Mouse (Mus musculus) hindbrain, embryonic 13.5 days (tissue): ENCODE measurements around the gene Unc45a. TPM values are rescaled to one million over a fixed set of nuclear protein-coding genes. Genes with fewer than 3 reads are reported as not detected.

Experiments used
- ATAC-seq: fragments of 200-750 bp; cut with Nextera tagmentation; 2 replicates; pipeline ENCODE4 v1.8.0; 2017; ENCODE audit warnings: moderate TSS enrichment; ENCODE audit not compliant: low FRiP score
- H3K27ac ChIP-seq: fragments of 300-500 bp; sonication (generic); 2 replicates; pipeline ENCODE4 v1.5.1; 2015; ENCODE audit warnings: inconsistent platforms, mild to moderate bottlenecking, moderate library complexity
- H3K27me3 ChIP-seq: fragments of 300-500 bp; sonication (generic); 2 replicates; pipeline ENCODE4 v1.6.1; 2015; ENCODE audit warnings: mild to moderate bottlenecking, inconsistent platforms
- H3K36me3 ChIP-seq: fragments of 300-500 bp; sonication (generic); 2 replicates; pipeline ENCODE4 v1.6.1; 2015; ENCODE audit warnings: mild to moderate bottlenecking, inconsistent platforms
- H3K4me1 ChIP-seq: fragments of 300-500 bp; sonication (generic); replicated peaks from 2 replicates; pipeline ENCODE4 v1.6.1; 2015; ENCODE audit warnings: inconsistent platforms
- H3K4me2 ChIP-seq: fragments of 300-500 bp; sonication (generic); 2 replicates; pipeline ENCODE4 v1.6.1; 2015; ENCODE audit warnings: inconsistent platforms, mild to moderate bottlenecking, moderate library complexity
- H3K4me3 ChIP-seq: fragments of 300-500 bp; sonication (generic); 2 replicates; pipeline ENCODE4 v1.5.1; 2015; ENCODE audit warnings: mild to moderate bottlenecking, inconsistent platforms
- H3K9ac ChIP-seq: fragments of 300-500 bp; sonication (generic); 2 replicates; pipeline ENCODE4 v1.6.1; 2015; ENCODE audit warnings: mild to moderate bottlenecking, inconsistent platforms
- H3K9me3 ChIP-seq: fragments of 300-500 bp; sonication (generic); 2 replicates; pipeline ENCODE4 v1.6.1; 2016; ENCODE audit warnings: inconsistent platforms
- WGBS: fragments of 180-500 bp; shearing (Covaris S2); methylation state at CpG from one replicate; pipeline ENCODE4 v1.1.7; 2015; 5-methylcytosine and 5-hydroxymethylcytosine counted together
- polyA plus RNA-seq: library from polyadenylated mRNA; unstranded; fragments of >200 nt; fragmentation: Nextera tagmentation; extraction: Ambion mirVana; gene quantifications from 2 replicates; pipeline ENCODE4 v1.2.1, GENCODE M21; 2015

Unc45a gene
- polyA plus RNA-seq, 1 experiment from 2014 or later, result 55.5 TPM

DNA sequence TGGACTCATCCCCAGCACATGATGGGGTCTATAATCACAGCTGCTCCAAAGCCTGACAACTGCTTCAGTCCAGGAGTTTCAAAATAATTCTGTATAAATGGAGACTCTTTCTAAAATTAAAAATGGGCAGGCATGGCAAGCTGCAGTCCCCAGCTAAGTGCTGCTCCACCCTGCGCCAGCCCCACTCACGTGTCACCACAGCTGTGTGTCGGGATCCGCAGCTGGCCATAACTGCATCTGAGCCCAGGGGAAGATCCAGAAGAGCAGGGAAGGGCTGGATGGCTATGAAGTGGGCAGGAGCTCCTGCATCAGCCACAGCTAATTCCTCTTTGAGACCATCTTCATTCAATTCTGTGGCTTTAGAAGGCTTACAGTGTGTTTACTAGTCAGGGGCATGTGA, 22.1 kb downstream of the Unc45a start:
- WGBS, result 89% methylated on average over 4 of the region's 4 CpGs
- Histone ChIP-seq H3K4me3 (no peak overlapping the region), H3K9ac (no peak overlapping the region), H3K9me3 (no peaks in the 10 kb centered on the region), H3K27me3 (no peaks in the 10 kb centered on the region), H3K4me2 (no peak overlapping the region), H3K27ac (no peak overlapping the region), H3K36me3 (peaks cover 61% of the 10 kb centered on the region), H3K4me1 (peaks cover 17% of the 10 kb centered on the region)
- no peak for ATAC-seq

DNA sequence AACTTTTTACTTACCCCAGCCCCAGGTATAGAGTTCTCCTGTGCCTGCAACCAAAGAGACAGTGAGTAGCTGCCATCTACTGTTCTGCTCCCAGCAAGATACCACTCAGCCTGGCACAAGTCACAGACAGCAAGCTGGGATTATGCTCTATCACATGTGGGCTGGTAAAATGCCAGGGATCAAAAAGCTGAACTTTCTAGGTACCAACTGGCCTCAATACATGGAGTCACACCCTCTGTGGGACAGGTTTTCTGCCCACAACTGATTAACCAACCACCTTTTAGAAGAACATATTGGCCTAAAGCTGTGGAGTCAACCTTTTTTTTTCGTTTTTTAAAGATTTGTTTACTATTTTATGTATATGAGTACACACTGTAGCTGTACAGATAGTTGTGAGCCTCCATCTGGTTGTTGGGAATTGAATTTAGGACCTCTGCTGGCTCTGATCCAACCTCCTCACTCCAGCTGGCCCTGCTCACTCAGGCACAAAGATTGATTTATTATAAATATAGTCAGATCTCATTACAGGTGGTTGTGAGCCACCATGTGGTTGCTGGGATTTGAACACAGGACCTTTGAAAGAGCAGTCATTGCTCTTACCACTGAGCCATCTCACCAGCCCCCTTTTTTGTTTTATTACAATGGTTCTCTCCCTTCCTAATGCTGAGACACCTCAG, 23.2 kb downstream of the Unc45a start:
- Histone ChIP-seq H3K4me2 (no peak overlapping the region), H3K4me3 (no peak overlapping the region), H3K27ac (no peak overlapping the region), H3K9me3 (no peaks in the 10 kb centered on the region), H3K4me1 (peaks cover 7% of the 10 kb centered on the region; the same call in 1 of the 2 replicates), H3K9ac (no peak overlapping the region), H3K36me3 (peaks cover 72% of the 10 kb centered on the region), H3K27me3 (no peaks in the 10 kb centered on the region)
- WGBS, result 76% methylated on average over 1 of the region's 1 CpGs
- no peak for ATAC-seq

DNA sequence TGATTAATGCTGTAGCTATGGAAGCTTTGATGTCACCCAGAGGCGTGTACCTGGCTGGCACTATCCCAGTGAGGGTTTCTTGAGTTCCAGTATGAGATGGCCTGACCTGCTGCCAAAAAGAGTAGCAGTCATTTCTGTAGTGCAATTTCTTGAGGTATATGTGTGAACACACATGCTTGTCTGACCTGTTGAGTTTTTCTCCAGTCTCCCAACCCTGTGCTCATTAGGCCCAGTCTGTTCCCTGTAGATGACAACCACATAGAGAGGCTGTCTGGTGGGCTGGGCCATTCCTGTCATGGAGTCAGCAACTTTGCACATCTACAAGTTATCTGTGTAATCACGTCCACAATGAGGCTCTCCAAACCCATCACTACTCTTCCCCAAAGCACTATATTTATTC, 25.1 kb downstream of the Unc45a start:
- peaks cover 76% of the 10 kb centered on the region for H3K36me3 ChIP-seq

DNA sequence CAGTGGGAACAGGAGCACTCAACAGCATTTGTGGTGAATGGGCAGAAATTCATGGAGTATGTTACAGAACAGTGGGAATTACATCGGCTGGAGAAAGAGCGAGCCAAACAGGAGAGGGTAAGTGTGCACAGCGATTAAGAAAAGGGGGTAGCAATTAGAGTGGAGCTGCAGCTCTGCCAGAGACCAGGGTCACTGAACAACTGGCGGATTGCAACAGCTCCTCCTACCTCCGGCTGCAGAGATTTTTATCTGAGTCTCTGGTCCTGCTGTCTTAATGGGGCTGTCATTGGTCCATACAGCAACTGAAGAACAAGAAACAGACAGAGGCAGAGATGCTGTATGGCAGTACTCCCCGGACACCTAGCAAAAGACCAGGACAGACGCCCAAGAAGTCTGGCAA, 30.0 kb downstream of the Unc45a start:
- H3K4me1 ChIP-seq, result no peaks in the 10 kb centered on the region
- peaks cover 52% of the 10 kb centered on the region for H3K36me3 ChIP-seq
- 88% methylated on average over 7 of the region's 7 CpGs for WGBS
- no peak overlapping the region for H3K27ac ChIP-seq
- no peak overlapping the region for H3K4me3 ChIP-seq
- no peaks in the 10 kb centered on the region for H3K27me3 ChIP-seq
- H3K4me2 ChIP-seq, result no peak overlapping the region
- H3K9ac ChIP-seq, result no peak overlapping the region
- ATAC-seq, result no peak
- no peaks in the 10 kb centered on the region for H3K9me3 ChIP-seq

More for the DNA sequence above, 25.1 kb downstream of the Unc45a start:
- H3K4me3 ChIP-seq, result no peak overlapping the region
- 88% methylated on average over 2 of the region's 2 CpGs for WGBS
- no peak for ATAC-seq
- no peak overlapping the region for H3K9ac ChIP-seq
- no peaks in the 10 kb centered on the region for H3K27me3 ChIP-seq
- no peak overlapping the region for H3K4me2 ChIP-seq
- H3K4me1 ChIP-seq, result no peaks in the 10 kb centered on the region
- no peak overlapping the region for H3K27ac ChIP-seq
- no peaks in the 10 kb centered on the region for H3K9me3 ChIP-seq

DNA sequence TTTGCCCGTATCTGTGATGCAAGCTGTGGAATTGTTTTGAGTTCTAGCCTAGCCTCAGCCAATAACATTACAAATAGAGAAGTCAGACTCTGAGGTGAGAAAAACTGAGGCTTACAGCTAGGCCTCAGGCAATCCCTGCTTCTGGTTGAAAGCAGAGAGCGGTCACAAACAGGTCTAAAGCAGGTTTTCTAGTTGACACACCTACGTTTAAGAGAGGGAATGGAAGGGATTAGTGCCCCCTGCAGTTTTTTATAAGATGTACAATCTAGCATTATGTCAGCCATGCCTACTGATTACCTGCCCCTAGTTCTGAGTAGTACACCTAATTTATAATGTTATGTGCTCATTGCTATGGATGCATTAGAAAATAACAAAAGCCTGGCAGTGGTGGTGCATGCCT, 33.0 kb downstream of the Unc45a start:
- H3K27ac ChIP-seq, result no peak overlapping the region
- WGBS, result 91% methylated on average over 3 of the region's 3 CpGs
- H3K4me1 ChIP-seq, result no peaks in the 10 kb centered on the region
- no peak overlapping the region for H3K4me3 ChIP-seq
- H3K36me3 ChIP-seq, result peaks cover 35% of the 10 kb centered on the region
- ATAC-seq, result no peak
- H3K4me2 ChIP-seq, result no peak overlapping the region
- H3K27me3 ChIP-seq, result no peaks in the 10 kb centered on the region
- H3K9me3 ChIP-seq, result no peaks in the 10 kb centered on the region
- no peak overlapping the region for H3K9ac ChIP-seq

DNA sequence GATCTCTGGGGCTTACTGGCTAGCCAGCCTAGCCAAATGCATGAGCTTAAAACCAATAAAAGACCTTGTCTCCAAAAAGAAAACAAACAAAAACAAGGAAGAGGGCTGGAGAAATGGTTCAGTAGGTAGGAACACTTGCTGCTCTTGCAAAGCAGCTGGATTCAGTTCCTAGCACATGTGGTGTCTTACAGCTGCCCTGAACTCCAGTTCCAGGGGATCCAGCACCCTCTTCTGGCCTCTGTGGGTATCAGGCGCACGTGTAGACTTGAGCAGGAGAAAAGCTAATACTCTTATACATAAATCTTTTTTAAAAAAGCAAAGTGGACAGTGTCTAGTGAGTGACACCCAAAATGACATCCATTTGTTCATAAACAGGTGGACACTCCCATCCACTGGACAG, 39.3 kb downstream of the Unc45a start:
- 95% methylated on average over 2 of the region's 2 CpGs for WGBS
- no peaks in the 10 kb centered on the region for H3K27me3 ChIP-seq
- H3K4me1 ChIP-seq, result no peaks in the 10 kb centered on the region
- H3K9me3 ChIP-seq, result no peaks in the 10 kb centered on the region
- peaks cover 12% of the 10 kb centered on the region for H3K36me3 ChIP-seq
- no peak overlapping the region for H3K4me3 ChIP-seq
- H3K4me2 ChIP-seq, result no peak overlapping the region
- H3K27ac ChIP-seq, result no peak overlapping the region
- no peak for ATAC-seq
- no peak overlapping the region for H3K9ac ChIP-seq

DNA sequence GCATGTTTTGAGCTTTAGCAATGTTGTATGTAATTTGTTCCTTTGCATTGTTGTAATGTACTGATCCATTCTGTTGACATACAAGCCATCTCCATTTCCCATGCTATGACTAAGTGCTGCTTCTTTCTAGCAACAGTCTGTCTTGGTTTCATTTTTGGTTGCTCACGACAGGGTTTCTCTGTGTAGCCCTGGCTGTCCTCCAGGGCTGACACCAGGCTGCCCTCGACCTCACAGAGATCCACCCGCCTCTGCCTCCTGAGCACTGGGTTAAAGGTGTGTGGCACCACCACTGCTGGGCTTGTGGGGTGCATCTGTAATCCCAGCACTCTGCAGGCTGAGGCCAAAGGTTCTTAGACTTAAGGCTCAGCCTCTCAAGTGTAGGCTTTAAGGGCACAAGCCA, 41.2 kb downstream of the Unc45a start:
- no peak overlapping the region for H3K4me2 ChIP-seq
- no peak overlapping the region for H3K4me3 ChIP-seq
- WGBS, result 91% methylated on average over 3 of the region's 3 CpGs
- H3K4me1 ChIP-seq, result peaks cover 7% of the 10 kb centered on the region; the same call in 1 of the 2 replicates
- no peak overlapping the region for H3K9ac ChIP-seq
- H3K9me3 ChIP-seq, result no peaks in the 10 kb centered on the region
- H3K36me3 ChIP-seq, result peaks cover 7% of the 10 kb centered on the region
- no peak overlapping the region for H3K27ac ChIP-seq
- ATAC-seq, result no peak
- no peaks in the 10 kb centered on the region for H3K27me3 ChIP-seq

DNA sequence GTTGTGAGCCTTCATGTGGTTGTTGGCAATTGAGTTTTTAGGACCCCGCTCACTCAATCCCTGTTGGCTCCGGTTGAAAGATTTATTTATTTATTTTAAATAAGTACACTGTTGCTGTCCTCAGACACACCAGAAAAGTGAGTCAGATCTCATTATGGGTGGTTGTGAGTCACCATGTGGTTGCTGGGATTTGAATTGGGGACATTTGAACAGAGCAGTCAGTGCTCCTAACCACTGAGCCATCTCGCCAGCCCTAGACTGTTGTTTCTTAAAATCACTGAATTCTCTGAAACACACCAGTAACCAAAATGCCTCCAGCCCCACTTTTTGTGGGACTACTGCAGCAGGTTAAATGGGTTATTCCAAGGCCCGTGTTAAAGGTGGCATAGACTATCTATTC, 42.1 kb downstream of the Unc45a start:
- WGBS, result 98% methylated on average over 4 of the region's 4 CpGs
- no peaks in the 10 kb centered on the region for H3K36me3 ChIP-seq
- H3K9ac ChIP-seq, result no peak overlapping the region
- no peak for ATAC-seq
- no peak overlapping the region for H3K4me3 ChIP-seq
- H3K27me3 ChIP-seq, result no peaks in the 10 kb centered on the region
- no peaks in the 10 kb centered on the region for H3K9me3 ChIP-seq
- peaks cover 8% of the 10 kb centered on the region; the same call in 1 of the 2 replicates for H3K4me1 ChIP-seq
- H3K27ac ChIP-seq, result no peak overlapping the region
- H3K4me2 ChIP-seq, result no peak overlapping the region

DNA sequence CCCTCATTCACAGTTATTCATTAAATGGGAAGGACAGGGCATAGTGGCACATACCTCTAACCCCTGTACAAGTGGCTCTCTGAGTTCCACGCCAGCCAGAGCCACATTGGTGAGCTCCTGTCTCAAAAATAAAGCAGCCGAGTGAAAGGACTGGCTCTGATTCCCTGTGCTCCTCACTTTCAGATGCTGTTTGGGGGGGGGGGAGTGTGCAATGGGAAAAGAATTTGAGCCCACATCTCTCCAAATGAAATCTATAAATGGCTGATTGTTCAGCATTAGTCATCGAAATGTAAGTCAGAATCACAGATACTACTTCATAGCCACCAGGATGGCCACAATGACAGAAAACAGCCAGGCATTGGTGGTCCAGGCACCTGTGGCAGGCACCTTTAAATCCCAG, 43.8 kb downstream of the Unc45a start:
- Histone ChIP-seq H3K4me2 (no peak overlapping the region), H3K4me1 (peaks cover 8% of the 10 kb centered on the region; the same call in 1 of the 2 replicates), H3K27ac (no peak overlapping the region), H3K4me3 (no peak overlapping the region), H3K36me3 (no peaks in the 10 kb centered on the region; the same call in 1 of the 2 replicates), H3K27me3 (no peaks in the 10 kb centered on the region), H3K9ac (no peak overlapping the region), H3K9me3 (no peaks in the 10 kb centered on the region)
- ATAC-seq, result no peak
- WGBS, result 83% methylated on average over 3 of the region's 3 CpGs

DNA sequence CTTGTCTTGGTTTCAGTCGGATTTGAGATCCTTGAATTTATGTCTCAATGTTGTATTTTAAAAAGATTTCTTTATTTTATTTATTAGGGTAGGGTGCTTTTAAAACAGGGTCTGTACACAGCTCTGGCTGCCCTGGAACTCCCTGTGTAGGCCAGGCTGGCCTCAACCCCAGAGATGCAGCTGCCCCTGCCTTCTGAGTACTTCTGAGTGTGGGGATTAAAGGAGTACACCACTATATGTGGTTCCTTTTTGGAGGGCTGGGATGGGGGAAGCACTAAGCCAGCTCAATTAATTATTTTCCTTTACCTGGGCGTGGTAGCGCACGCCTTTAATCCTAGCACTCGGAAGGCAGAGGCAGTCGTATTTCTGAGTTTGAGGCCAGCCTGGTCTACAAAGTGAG, 44.3 kb downstream of the Unc45a start:
- 96% methylated on average over 6 of the region's 6 CpGs for WGBS
- Histone ChIP-seq H3K4me3 (no peak overlapping the region), H3K27me3 (no peaks in the 10 kb centered on the region), H3K4me1 (peaks cover 8% of the 10 kb centered on the region; the same call in 1 of the 2 replicates), H3K9ac (no peak overlapping the region), H3K36me3 (peaks cover 2% of the 10 kb centered on the region; the same call in 1 of the 2 replicates), H3K27ac (no peak overlapping the region), H3K9me3 (no peaks in the 10 kb centered on the region), H3K4me2 (no peak overlapping the region)
- no peak for ATAC-seq

DNA sequence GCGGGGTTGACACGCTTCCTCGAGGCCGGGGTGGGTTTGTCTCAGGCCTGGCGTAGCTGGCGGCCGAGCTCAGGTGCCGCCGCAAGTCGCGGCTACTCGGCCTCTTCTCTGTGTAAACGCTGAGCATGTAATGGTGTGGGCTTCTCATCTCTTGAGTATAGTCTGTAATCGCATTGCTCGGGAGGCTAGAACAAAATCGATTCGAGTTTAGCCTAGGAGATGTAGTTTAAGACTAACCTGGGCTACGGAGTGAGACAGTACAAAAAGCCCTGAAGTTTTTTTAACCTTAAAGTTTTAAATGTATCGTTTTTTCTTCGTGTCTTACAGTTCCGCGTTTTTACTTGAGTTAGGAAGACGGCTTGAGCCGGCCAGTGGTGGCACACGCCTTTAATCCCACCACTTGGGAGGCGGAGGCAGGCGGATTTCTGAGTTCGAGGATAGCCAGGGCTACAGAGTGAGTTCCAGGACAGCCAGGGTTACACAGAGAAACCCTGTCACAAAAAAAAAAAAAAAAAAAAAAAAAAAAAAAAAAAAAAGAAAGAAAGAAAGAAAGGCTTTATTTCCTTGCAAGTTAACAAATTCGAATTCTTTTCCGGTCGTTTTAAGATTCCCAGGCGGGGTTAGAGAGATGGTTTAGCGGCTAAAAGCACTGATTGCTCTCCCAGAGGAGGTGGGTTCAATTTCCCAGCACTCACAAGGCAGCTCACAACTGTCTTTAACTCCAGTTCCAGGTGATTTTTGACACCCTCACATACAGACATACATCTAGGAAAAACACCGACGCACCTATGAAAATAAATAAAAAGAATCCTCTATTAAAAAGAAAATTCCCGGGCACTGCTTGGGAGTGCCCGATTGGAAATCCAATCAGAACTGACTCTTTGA, 45.8 kb downstream of the Unc45a start:
- Histone ChIP-seq H3K4me2 (peak overlapping the region; percentile 97), H3K9me3 (no peaks in the 10 kb centered on the region), H3K36me3 (peaks cover 12% of the 10 kb centered on the region), H3K27ac (peak overlapping the region; percentile 35; the same call in 1 of the 2 replicates), H3K4me1 (peaks cover 8% of the 10 kb centered on the region; the same call in 1 of the 2 replicates), H3K9ac (peak overlapping the region; percentile 75), H3K4me3 (peak overlapping the region; percentile 68), H3K27me3 (no peaks in the 10 kb centered on the region)
- WGBS, result 10% methylated on average over 37 of the region's 37 CpGs
- peak; percentile 50; the same call in 1 of the 2 replicates for ATAC-seq

DNA sequence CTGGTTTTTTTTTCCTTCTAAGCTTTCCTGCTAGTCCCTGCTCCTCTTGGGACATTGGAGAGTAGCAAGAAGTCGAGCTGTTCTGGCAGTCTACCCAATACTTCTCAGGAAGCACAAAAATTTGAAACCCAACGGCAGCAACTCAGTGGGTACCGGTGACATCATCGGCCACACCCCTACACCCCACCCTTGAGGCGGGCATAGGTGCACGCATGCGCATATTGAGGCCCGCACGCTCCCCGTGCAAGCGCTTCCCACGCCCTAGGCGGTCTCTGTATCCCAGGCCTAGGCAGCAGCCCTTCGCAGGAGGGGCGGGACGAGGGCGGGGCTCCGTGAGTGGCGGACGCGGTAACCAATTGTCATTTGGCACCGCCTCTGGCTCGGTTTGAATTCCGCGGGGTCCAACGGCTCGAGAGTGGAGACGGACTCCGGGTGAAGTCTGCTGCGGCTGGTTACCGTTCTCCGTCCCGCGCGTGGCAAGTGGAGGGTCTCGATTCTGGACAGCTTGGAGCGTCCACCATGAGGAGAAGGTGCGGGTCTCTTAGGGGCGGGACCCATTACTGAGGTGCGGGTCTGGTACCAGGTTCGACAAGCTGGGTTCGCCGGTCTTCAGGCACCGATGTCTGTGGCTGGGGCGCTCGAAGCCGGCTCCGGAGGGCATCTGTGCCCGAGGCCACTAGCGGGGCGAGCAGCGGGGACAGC, 46.6 kb downstream of the Unc45a start, which contains the start of gene Prc1:
TSS of gene Prc1 (plus strand) at position 389 of the 702 bp plus-strand sequence.
- peak within 1 kb of the TSS; percentile 97 for H3K4me2 ChIP-seq
- WGBS, result under 1% methylated on average over 52 of the region's 52 CpGs

More for the DNA sequence above, 46.6 kb downstream of the Unc45a start, which contains the start of gene Prc1:
- peak within 1 kb of the TSS; percentile 75 for H3K9ac ChIP-seq
- ATAC-seq, result peak; percentile 98
- peaks cover 8% of the 10 kb centered on the region; the same call in 1 of the 2 replicates for H3K4me1 ChIP-seq
- peaks cover 19% of the 10 kb centered on the region for H3K36me3 ChIP-seq
- no peaks in the 10 kb centered on the region for H3K27me3 ChIP-seq
- H3K9me3 ChIP-seq, result no peaks in the 10 kb centered on the region
- H3K4me3 ChIP-seq, result peak within 1 kb of the TSS; percentile 68
- peak within 1 kb of the TSS; percentile 41 for H3K27ac ChIP-seq
